9 mouse cellular contexts compared by ENCODE assay signal in the genomic region with DNA sequence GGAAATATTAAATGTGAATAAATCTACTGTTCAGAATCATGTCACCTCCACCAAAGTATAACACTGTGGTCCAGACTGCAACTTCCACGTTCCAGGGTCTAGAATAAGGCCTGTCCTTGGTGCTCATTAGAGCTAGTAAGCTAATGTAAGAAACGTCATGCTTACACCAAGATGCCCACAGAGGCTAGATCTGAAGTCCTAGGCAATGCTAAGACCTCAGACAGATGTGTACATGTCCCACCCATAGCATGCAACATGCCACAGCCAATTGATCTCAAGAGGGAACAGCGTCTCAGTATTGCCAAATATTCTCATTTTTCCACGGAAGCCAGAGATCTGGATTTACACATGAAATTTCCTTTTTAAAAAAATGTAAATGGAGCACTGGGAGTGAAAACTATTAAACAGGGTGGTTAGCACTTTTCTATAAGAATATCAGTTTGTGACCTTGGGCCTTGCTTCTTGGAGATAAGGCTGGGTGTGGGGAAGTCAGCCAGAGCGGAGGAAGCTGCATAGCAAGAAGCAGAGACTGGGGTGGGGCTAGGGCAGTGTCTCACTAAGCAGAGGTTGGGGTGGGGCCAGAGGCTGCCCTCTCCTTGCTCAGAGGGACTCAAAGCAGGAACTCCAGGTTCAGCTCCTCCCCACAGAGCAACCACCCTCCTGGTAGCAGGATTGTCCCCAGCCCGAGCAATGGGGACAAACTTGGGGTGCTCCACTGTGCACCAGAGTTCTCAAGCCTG. TPM values are rescaled to one million over a fixed set of nuclear protein-coding genes. Genes with fewer than 3 reads are reported as not detected.
DNase-seq lines count a peak whose midpoint lies in the region; ATAC-seq lines count a peak whose summit lies in the region.
"Had no signal": no experiment of that assay in that cellular context is flagged by ENCODE, and none has a peak within 500 bp of the region (broad histone marks: within the 10 kb centered on the region; RNA-seq: fewer than 3 reads in every experiment).

No protein-coding gene starts in this region.

- H3K4me3 ChIP-seq in midbrain, embryonic 10.5 days: no peak overlapping the region

- DNase-seq in thymus, postnatal 14 days: peak; percentile 55
- no peak for DNase-seq in thymus, postnatal 0 days (ENCODE audit: low spot score)
- peak; percentile 65 for DNase-seq in lung, postnatal 36 days
- DNase-seq in thymus, postnatal 4 days: peak; percentile 48
- no peak for DNase-seq in gastrocnemius, adult 18-20 months (ENCODE audit: low spot score)
- DNase-seq in gastrocnemius, postnatal 14 days: no peak
- DNase-seq in midbrain, embryonic 10.5 days (ENCODE audit: low spot score): no peak

- H3K4me1 ChIP-seq in midbrain, embryonic 10.5 days: peaks cover 6% of the 10 kb centered on the region

- no peaks in the 10 kb centered on the region for H3K9me3 ChIP-seq in midbrain, embryonic 10.5 days (replicated peaks)

- no peak overlapping the region for H3K27ac ChIP-seq in midbrain, embryonic 10.5 days (replicated peaks)

- peaks cover 31% of the 10 kb centered on the region for H3K27me3 ChIP-seq in midbrain, embryonic 10.5 days (ENCODE audit: low read depth, poor library complexity, severe bottlenecking)

- peak; percentile 80 for ATAC-seq in granulocyte monocyte progenitor cell, adult 5-6 weeks (replicated peaks; ENCODE audit: poor library complexity, severe bottlenecking)
- ATAC-seq: activated CD4-positive, CD25-positive, alpha-beta regulatory T cell, adult 4 months had no signal

- 83% methylated on average over 6 of the region's 6 CpGs for WGBS in midbrain, embryonic 10.5 days

- intact Hi-C loops in gastrocnemius, postnatal 14 days (cut with DNase I; ENCODE audit: low total_unique reads): no loop called here

- no peaks in the 10 kb centered on the region for H3K36me3 ChIP-seq in midbrain, embryonic 10.5 days

RNA-seq across cellular contexts. Expression of gene Nrap, which starts 1.6 kb away (rescaled TPM):
- 0.15 and 0.22 TPM in 2 replicates for polyA plus RNA-seq in thymus, postnatal 0 days (2015; fragmentation: Nextera tagmentation; extraction: Ambion mirVana)
- 1.1 TPM in 1 of 2 replicates, not detected in the other for total RNA-seq in granulocyte monocyte progenitor cell, adult 5-6 weeks (2014; fragmentation: Nextera tagmentation)
- 0.78 and 0.98 TPM in 2 replicates for total RNA-seq in granulocyte monocyte progenitor cell, adult 5-6 weeks (2017)
- total RNA-seq in gastrocnemius, adult 18-20 months (2021): 1,000 to 10,000 TPM; 1,001 to 1,024 TPM
- total RNA-seq in gastrocnemius, postnatal 14 days (2021): 100 to 1,000 TPM; 506 to 571 TPM
- 0.06 and 0.24 TPM in 2 replicates for polyA plus RNA-seq in midbrain, embryonic 10.5 days (2016; fragmentation: Nextera tagmentation; extraction: Ambion mirVana)
- polyA plus RNA-seq: activated CD4-positive, CD25-positive, alpha-beta regulatory T cell, adult 4 months had no signal

RNA-seq across cellular contexts. Expression of gene Casp7, which starts 5.5 kb away (rescaled TPM):
- polyA plus RNA-seq in thymus, postnatal 0 days (2015; fragmentation: Nextera tagmentation; extraction: Ambion mirVana): 35.1 and 36.5 TPM in 2 replicates
- total RNA-seq in granulocyte monocyte progenitor cell, adult 5-6 weeks (2014; fragmentation: Nextera tagmentation): 72.3 and 86.7 TPM in 2 replicates
- 42.4 and 43.4 TPM in 2 replicates for total RNA-seq in granulocyte monocyte progenitor cell, adult 5-6 weeks (2017)
- 1 to 10 TPM; 3.3 to 3.7 TPM for total RNA-seq in gastrocnemius, adult 18-20 months (2021)
- 1 to 10 TPM; 6.2 to 7.7 TPM for total RNA-seq in gastrocnemius, postnatal 14 days (2021)
- polyA plus RNA-seq in midbrain, embryonic 10.5 days (2016; fragmentation: Nextera tagmentation; extraction: Ambion mirVana): 14.7 and 17.1 TPM in 2 replicates

Comparison
In these comparisons a context has a peak if more than half of its experiments do, and no peak if none do; other contexts are left out.
1. DNase-seq: peak in thymus, postnatal 14 days (single experiment), lung, postnatal 36 days (single experiment) and thymus, postnatal 4 days (single experiment); none in thymus, postnatal 0 days (single experiment), gastrocnemius, adult 18-20 months (single experiment), gastrocnemius, postnatal 14 days (single experiment) and midbrain, embryonic 10.5 days (single experiment).
2. RNA of gene Nrap, which starts 1.6 kb away (total RNA-seq): 1,001 to 1,024 TPM in gastrocnemius, adult 18-20 months and 506 to 571 TPM in gastrocnemius, postnatal 14 days; 0.78 to 1.1 TPM in granulocyte monocyte progenitor cell, adult 5-6 weeks; every median in the first group is over 100 times any median in the second.
3. RNA of gene Casp7, which starts 5.5 kb away (total RNA-seq): 42.4 to 86.7 TPM in granulocyte monocyte progenitor cell, adult 5-6 weeks; 6.2 to 7.7 TPM in gastrocnemius, postnatal 14 days and 3.3 to 3.7 TPM in gastrocnemius, adult 18-20 months; every median in the first group is over 4 times any median in the second.